Mouse (Mus musculus): Measurements from ENCODE around the gene Nhsl1.

The Nhsl1 gene

DNA sequence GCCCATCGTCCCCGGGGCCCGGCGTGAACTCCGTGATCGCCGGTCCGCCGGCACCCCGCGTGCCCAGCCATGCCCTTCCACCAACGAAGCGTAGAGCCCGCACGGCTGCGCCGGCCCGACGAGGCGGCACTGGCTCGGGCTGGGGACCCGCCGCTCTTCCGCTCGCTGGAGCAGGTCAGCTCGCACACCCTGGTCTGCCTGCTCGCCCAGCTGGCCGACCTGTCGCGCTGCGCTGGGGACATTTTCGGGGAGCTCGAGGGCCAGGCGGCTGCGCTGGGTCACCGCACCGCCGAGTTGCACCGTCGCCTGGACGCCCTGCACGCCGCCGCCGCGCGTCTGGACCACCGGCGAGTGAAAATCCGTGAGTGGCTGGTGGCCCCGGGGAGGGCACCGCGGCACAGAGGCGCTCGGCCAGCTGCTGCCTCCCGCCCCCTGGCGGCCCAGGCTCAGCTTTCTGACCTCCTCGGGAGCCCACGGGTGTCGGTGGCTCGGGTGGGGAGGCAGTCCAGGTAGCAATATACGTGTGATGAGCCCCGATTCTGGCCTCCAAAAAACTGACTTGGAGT, at the start of gene Nhsl1:
TSS of gene Nhsl1 (plus strand) at position 70 of the 566 bp plus-strand sequence.
- no peak for DNase-seq

GRCm38 (mm10) chr10:18276090-18276734, 42.6 kb upstream of the Nhsl1 start:
- DNase-seq: no peak

- DNase-seq: no peak
Observed at GRCm38 (mm10) chr10:18283991-18284390, 34.8 kb upstream of the Nhsl1 start.

DNA sequence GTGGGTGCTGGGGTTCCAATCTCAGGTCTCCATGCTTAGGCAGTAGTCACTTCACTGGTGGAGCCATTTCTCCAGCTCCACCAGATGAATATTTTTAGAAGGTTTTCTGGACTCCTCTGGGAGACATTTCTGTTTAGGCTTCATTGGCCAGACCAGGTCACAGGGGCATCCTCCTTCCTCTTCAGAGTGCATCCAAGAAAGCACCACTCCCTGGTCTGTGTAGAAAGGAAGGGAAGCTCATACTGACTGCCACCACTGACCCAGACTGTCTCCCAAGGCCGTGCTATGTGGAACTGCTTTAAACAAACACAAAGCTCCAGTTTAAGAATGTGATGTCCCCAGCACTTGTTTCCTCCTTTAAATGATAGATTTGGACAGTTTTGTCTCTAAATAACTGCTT, 29.3 kb upstream of the Nhsl1 start:
- no peak for DNase-seq

- no peak for DNase-seq
Observed at GRCm38 (mm10) chr10:18305106-18305505, 13.7 kb upstream of the Nhsl1 start.

GRCm38 (mm10) chr10:18315071-18315470, 3.7 kb upstream of the Nhsl1 start:
- peak; percentile 13 for DNase-seq

DNA sequence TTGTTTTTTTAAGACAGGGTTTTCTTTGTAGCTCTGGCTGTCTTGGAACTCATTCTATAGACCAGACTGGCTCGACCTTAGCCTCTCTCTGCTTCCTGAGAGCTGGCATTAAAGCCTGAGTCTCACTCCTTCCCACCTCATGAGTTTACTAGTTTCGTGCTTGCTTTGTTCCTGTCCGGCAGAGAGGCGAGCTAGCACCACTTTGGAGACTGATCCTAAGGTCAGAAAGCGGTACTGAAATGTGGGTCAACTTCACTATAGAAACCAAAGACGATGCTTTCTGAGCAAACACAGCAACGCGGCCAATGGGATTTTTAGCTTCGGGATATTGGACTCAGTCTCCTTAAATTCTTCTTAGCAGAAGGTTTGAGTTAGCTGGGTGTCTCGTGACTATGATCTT, 1.3 kb upstream of the Nhsl1 start:
- DNase-seq: no peak

GRCm38 (mm10) chr10:18317961-18318915, 547 bp upstream of the Nhsl1 start:
- no peak for DNase-seq

GRCm38 (mm10) chr10:18319691-18320090, 906 bp downstream of the Nhsl1 start:
- DNase-seq: no peak

- DNase-seq: no peak
Observed at GRCm38 (mm10) chr10:18321861-18322260, 3.1 kb downstream of the Nhsl1 start.

DNA sequence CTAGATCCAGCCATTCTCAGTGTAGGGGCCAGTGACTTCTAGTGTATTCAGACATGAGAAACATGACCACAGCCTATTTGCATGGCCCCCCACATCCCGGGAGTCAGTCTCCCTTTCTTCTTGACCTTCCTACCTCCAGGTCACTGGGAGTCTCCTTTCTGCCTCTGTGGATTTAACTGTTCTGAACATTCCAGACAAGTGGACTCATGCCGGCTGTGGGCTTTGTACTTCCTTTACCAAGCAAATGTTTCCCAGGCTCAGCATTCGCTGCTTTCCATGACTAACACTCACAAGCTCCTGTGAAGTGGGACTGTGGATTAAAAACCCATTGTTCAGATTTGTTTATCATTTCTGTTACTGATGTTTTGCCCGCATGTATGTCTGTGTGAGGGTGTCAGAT, 4.9 kb downstream of the Nhsl1 start:
- DNase-seq: no peak

- DNase-seq: no peak
Observed at GRCm38 (mm10) chr10:18328331-18328908, 9.6 kb downstream of the Nhsl1 start.

DNA sequence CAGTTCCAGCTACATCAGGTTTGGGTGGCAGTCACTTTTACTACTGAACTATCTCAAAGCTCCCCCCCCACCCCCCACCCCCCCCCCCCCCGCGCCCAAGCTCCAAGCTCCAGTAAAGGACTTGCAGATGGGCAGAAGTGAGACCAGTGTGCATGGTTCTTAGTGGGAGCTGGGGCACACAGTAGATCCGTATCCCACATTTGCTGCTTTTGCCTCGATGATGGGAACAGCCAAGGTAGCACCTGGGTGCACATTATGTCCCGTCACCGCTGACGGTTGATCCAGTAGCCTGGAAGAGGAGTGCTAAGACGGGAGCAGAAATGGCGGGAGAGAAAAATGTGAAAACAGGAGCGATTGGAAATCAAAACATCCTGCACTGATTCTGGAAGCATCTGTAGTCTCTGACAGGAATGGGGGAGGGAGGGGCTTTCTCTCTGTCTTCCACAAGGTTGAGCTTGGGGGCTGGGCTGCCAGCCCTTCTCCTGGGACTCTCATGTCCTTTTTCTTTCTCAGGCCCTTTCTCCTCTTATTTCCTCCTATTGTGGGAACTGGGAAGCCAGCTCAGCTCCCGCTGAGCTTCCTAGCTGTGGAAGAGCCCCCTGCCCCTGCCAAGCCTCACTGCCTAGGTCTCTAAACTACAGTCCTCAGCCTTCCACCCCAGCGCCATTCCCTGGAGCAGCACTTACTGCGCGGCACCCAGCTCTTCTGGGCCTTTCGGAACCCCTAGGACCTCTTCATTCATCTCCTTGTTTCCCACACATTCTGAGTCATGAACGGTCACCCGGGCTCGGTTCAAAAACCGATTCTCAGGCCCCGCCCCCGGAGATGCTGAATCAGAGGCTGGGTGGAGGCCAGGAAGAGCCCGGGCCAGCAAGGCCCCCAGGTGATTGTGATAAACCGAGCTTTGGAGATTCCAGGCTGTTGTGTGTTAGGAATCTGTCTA, 10.6 kb downstream of the Nhsl1 start:
- peak; percentile 21 for DNase-seq

DNA sequence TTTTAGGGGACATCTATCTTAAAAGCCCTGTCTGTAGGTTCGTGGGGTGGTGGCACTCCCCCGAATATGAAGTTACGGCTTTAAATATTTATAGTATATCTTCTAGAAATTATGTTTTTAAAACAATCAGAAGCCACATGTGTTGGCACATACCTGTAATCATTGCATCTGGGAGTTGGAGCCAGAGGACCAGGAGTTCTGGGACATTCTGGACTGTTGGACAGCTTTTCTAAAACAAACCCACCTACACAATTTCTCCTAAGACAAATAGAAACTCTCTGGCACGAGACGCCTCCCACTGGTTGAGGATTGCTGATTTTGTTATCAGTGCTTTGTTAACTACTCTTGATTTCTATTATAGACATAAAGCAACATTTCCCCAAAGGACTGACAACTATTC, 11.7 kb downstream of the Nhsl1 start:
- no peak for DNase-seq

- DNase-seq: no peak
Observed at GRCm38 (mm10) chr10:18333575-18333974, 14.8 kb downstream of the Nhsl1 start.

DNA sequence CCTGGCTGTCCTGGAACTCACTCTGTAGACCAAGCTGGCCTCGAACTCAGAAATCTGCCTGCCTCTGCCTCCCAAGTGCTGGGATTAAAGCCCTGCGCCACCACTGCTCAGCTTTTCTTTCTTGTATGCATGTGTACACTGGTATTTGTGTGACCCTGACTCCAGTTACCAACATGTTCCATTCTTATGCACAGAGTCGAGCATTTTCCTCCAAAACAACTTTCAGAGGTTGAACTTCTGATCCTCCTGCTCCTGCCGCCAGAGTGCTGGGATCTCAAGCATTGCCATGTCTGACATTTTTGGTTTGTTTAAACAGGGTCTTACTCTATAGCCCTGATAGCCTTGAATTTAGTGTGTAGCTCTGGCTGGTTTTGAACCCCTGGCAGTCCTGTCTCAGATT, 15.4 kb downstream of the Nhsl1 start:
- no peak for DNase-seq

DNA sequence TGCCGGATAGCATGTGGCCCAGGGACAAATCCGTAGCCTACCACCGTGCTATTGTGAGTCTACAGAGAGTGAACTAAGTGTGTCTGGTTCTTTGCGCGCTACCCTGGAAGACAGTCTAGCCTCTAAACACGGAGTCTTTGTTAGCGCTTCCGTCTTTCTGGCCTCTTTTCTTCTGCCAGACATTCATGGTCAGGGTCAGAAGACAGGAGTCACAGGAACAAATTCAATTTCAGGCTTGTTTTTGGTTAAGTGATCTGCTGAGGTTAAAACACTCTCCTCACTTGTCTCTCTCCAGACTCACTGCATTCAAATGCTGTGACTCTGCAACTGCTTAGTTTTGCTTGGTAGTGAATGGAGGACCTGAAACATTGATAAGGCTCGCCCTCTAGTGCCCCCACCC, 15.9 kb downstream of the Nhsl1 start:
- no peak for DNase-seq

DNA sequence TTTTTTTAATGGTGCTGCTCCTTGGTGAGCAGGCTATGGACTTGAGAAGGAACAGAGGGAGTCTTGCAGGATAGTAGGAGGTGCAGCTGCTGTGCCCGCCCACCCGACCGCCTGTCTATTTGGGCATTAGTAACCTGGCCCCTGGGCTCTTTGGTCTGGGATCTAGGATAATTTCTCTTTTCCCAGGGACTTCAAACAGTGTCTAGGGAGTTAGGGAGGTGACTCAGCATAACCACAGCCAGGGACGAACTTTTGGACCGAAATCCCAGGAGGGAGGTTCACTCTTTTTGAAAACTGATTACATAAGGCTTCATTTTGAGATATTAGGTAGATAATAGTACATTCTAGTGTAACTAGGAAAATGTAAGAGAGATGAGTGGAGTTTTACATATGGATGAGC, 18.9 kb downstream of the Nhsl1 start:
- no peak for DNase-seq

DNA sequence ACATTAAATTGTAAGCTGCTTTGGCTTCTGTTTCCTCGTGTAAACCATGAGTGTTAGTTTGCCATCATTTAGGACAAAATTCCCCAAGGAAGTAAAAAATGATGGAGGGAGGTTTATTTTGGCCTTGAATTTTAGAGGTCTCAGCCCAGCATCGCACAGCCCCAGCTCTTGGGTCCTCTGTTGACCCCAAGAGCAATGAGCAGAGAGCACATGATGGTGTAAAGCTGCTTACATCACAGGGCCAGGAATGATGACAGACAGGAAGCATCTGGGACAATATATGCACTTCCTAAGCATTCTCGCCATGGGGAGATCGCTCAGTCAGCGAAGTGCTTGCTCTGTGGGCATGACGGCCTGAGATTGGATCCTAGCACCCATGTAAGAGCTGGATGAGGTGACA, 20.6 kb downstream of the Nhsl1 start:
- no peak for DNase-seq

DNA sequence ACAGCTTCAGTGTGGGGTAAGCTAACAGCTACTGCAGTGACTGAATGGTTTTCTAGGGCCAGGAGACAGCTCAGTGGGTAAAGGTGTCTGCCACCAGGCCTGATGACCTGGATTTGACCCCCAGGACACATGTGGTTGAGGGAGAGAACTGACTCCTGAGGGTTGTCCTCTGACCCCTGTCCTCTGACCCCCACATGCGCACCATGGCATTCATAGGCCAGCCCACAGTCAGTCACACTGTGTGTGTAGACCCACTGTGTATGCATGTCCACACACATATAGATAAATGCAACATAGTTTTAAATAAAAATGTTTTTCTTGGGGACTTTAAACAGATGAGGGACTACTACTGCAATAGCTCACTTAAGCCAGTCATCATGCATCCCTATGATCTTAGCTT, 22.1 kb downstream of the Nhsl1 start:
- DNase-seq: no peak

DNA sequence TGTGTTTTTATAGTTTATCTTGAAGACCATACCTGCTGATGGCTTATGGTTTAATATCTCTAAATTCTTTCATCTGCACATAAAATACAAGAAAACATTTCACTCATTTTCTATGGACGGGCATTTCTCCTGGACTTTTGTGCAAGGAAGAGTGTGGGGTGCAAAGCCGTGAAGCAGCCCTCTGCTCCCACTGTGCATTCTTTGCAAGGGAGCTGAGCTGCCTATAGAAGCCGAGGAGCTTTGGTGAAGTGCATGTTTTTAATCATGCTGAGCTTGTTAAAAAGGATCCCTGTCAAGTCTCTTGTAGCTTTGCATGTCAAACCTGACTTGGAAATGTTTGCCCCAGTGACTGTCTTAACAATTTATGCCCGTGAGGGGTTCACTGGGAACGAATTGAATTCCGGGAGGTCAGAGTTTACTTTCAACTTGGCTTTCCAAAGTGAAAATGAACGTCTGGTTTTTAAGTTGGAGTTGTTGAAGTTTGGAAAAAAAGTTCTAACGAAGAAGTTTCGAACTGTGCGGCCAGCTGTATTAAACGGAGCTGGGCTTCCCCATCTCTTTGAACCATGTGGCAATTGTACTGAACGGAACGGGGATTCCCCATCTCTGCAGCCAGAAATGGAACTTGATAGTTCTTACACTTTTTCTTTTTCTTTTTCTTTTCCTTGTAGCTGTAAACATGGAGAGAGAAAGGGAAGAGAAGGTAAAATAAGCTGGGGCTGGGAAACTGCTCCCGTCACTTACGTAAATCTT, 22.8 kb downstream of the Nhsl1 start:
- no peak for DNase-seq

GRCm38 (mm10) chr10:18347231-18347630, 28.4 kb downstream of the Nhsl1 start:
- DNase-seq: no peak
